In the genomic region with DNA sequence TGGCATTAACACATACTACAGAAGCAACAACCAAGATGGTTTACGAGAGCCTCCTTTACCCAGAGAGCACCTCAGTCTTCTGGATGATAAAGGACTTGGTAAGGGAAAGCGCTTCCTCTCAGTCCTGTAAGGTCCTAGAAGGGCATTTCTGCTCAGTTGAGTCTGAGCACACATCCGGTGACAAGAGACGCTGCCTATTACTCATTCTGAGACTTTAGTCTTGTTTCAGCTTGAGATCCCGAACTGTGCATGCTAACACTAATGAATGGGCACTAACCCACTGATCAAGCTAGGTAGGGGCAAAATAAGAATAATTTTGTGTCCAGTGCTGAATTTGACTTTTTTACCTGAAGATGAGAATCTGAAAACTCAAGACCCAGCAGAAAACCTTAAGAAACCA, we compare ENCODE assay signal across 19 mouse cellular contexts.
DNase-seq lines count a peak whose midpoint lies in the region; ATAC-seq and TF ChIP-seq lines count a peak whose summit lies in the region.
"Had no signal": no experiment of that assay in that cellular context is flagged by ENCODE, and none has a peak within 500 bp of the region (broad histone marks: within the 10 kb centered on the region; RNA-seq: fewer than 3 reads in every experiment).

No protein-coding gene starts in this region.

- peaks cover 7% of the 10 kb centered on the region; the same call in 1 of the 2 replicates for H3K4me1 ChIP-seq in hindbrain, embryonic 14.5 days (replicated peaks; ENCODE audit: control insufficient read depth, insufficient read depth, low read length)
- no peaks in the 10 kb centered on the region for H3K4me1 ChIP-seq in hindbrain, embryonic 12.5 days
- no peaks in the 10 kb centered on the region for H3K4me1 ChIP-seq in midbrain, embryonic 15.5 days
- H3K4me1 ChIP-seq in midbrain, embryonic 16.5 days (ENCODE audit: control insufficient read depth, insufficient read depth, low read length) = no peaks in the 10 kb centered on the region
- no peaks in the 10 kb centered on the region; the same call in 1 of the 2 replicates for H3K4me1 ChIP-seq in hindbrain, postnatal 0 days (ENCODE audit: insufficient read depth, low read length)
- H3K4me1 ChIP-seq: embryonic facial prominence, embryonic 15.5 days; heart, embryonic 12.5 days; intestine, embryonic 15.5 days had no signal

- H3K9ac ChIP-seq in hindbrain, embryonic 14.5 days = no peak overlapping the region
- H3K9ac ChIP-seq in hindbrain, embryonic 12.5 days = no peak overlapping the region
- no peak overlapping the region for H3K9ac ChIP-seq in midbrain, embryonic 15.5 days
- H3K9ac ChIP-seq in midbrain, embryonic 16.5 days (ENCODE audit: low read depth, low read length) = no peak overlapping the region
- H3K9ac ChIP-seq in hindbrain, postnatal 0 days (replicated peaks; ENCODE audit: low read length) = no peak overlapping the region
- H3K9ac ChIP-seq: embryonic facial prominence, embryonic 15.5 days; heart, embryonic 12.5 days; intestine, embryonic 15.5 days had no signal

- H3K27ac ChIP-seq in hindbrain, embryonic 14.5 days = peak overlapping the region; percentile 52
- H3K27ac ChIP-seq in hindbrain, embryonic 12.5 days = no peak overlapping the region
- H3K27ac ChIP-seq in midbrain, embryonic 15.5 days = 0 out of 2 replicates have a peak overlapping the region, but pooled peaks have one; percentile 26
- H3K27ac ChIP-seq in midbrain, embryonic 16.5 days (ENCODE audit: low read length) = no peak overlapping the region
- H3K27ac ChIP-seq in hindbrain, postnatal 0 days = 0 out of 2 replicates have a peak overlapping the region, but pooled peaks have one; percentile 15
- H3K27ac ChIP-seq: embryonic facial prominence, embryonic 15.5 days; gastrocnemius, adult 2 months; intestine, embryonic 15.5 days had no signal

- 0 out of 2 replicates have a peak, but pooled peaks have one; percentile 9 for ATAC-seq in hindbrain, embryonic 14.5 days (ENCODE audit: low FRiP score)
- no peak for ATAC-seq in hindbrain, embryonic 12.5 days (ENCODE audit: low FRiP score)
- no peak for ATAC-seq in midbrain, embryonic 15.5 days (replicated peaks)
- ATAC-seq in midbrain, embryonic 16.5 days = no peak
- ATAC-seq in hindbrain, postnatal 0 days = no peak
- ATAC-seq: intestine, embryonic 15.5 days had no signal

- H3K27me3 ChIP-seq in hindbrain, embryonic 14.5 days (ENCODE audit: control insufficient read depth, insufficient read depth, low read length) = no peaks in the 10 kb centered on the region
- H3K27me3 ChIP-seq in hindbrain, embryonic 12.5 days = no peaks in the 10 kb centered on the region
- H3K27me3 ChIP-seq in midbrain, embryonic 15.5 days (replicated peaks) = no peaks in the 10 kb centered on the region
- H3K27me3 ChIP-seq in midbrain, embryonic 16.5 days (ENCODE audit: control insufficient read depth, insufficient read depth, low read depth, low read length) = no peaks in the 10 kb centered on the region
- H3K27me3 ChIP-seq in hindbrain, postnatal 0 days (ENCODE audit: insufficient read depth, low read length) = no peaks in the 10 kb centered on the region
- H3K27me3 ChIP-seq: embryonic facial prominence, embryonic 15.5 days; heart, embryonic 12.5 days; intestine, embryonic 15.5 days had no signal

- TF ChIP-seq CTCF in hindbrain, postnatal 0 days (IDR thresholded peaks at IDR 0.05; ENCODE audit: low read depth) = no peak

- no peaks in the 10 kb centered on the region for H3K9me3 ChIP-seq in hindbrain, embryonic 14.5 days (ENCODE audit: control insufficient read depth, low read length)
- 0 out of 2 replicates have a peak, but pooled peaks cover 4% of the 10 kb centered on the region for H3K9me3 ChIP-seq in hindbrain, embryonic 12.5 days (replicated peaks)
- no peaks in the 10 kb centered on the region for H3K9me3 ChIP-seq in midbrain, embryonic 15.5 days
- H3K9me3 ChIP-seq in midbrain, embryonic 16.5 days (replicated peaks; ENCODE audit: control insufficient read depth, low read length, poor library complexity, severe bottlenecking) = no peaks in the 10 kb centered on the region
- H3K9me3 ChIP-seq in hindbrain, postnatal 0 days (ENCODE audit: low read length) = peaks cover 5% of the 10 kb centered on the region; the same call in 1 of the 2 replicates
- H3K9me3 ChIP-seq: embryonic facial prominence, embryonic 15.5 days; heart, embryonic 12.5 days; intestine, embryonic 15.5 days had no signal

- WGBS in hindbrain, embryonic 14.5 days = 85% methylated on average over 5 of the region's 5 CpGs
- 89% methylated on average over 5 of the region's 5 CpGs for WGBS in hindbrain, embryonic 12.5 days
- WGBS in midbrain, embryonic 15.5 days = 95% methylated on average over 5 of the region's 5 CpGs
- WGBS in midbrain, embryonic 16.5 days = 90% methylated on average over 5 of the region's 5 CpGs
- 83% methylated on average over 5 of the region's 5 CpGs for whole genome bisulfite sequencing in hindbrain, postnatal 0 days

- H3K36me3 ChIP-seq in hindbrain, embryonic 14.5 days (replicated peaks; ENCODE audit: control insufficient read depth, insufficient read depth) = no peaks in the 10 kb centered on the region
- H3K36me3 ChIP-seq in hindbrain, embryonic 12.5 days = no peaks in the 10 kb centered on the region
- no peaks in the 10 kb centered on the region for H3K36me3 ChIP-seq in midbrain, embryonic 15.5 days (replicated peaks)
- no peaks in the 10 kb centered on the region for H3K36me3 ChIP-seq in midbrain, embryonic 16.5 days (ENCODE audit: control insufficient read depth, insufficient read depth, low read length)
- no peaks in the 10 kb centered on the region for H3K36me3 ChIP-seq in hindbrain, postnatal 0 days (ENCODE audit: insufficient read depth, low read length)
- H3K36me3 ChIP-seq: embryonic facial prominence, embryonic 15.5 days; G1E; heart, embryonic 12.5 days; intestine, embryonic 15.5 days had no signal

- no peak overlapping the region for H3K4me3 ChIP-seq in hindbrain, embryonic 14.5 days (replicated peaks; ENCODE audit: low read length)
- no peak overlapping the region for H3K4me3 ChIP-seq in hindbrain, embryonic 12.5 days
- no peak overlapping the region for H3K4me3 ChIP-seq in midbrain, embryonic 15.5 days
- H3K4me3 ChIP-seq in midbrain, embryonic 16.5 days (ENCODE audit: low read depth, low read length) = no peak overlapping the region
- H3K4me3 ChIP-seq in hindbrain, postnatal 0 days (ENCODE audit: low read length) = no peak overlapping the region
- H3K4me3 ChIP-seq: embryonic facial prominence, embryonic 15.5 days; erythroblast, embryonic 14.5 days; gastrocnemius, adult 2 months; heart, embryonic 12.5 days; intestine, embryonic 15.5 days had no signal

- H3K4me2 ChIP-seq in hindbrain, embryonic 14.5 days (replicated peaks) = no peak overlapping the region
- H3K4me2 ChIP-seq in hindbrain, embryonic 12.5 days (replicated peaks) = no peak overlapping the region
- H3K4me2 ChIP-seq in midbrain, embryonic 15.5 days = no peak overlapping the region
- no peak overlapping the region for H3K4me2 ChIP-seq in midbrain, embryonic 16.5 days (ENCODE audit: low read length)
- H3K4me2 ChIP-seq in hindbrain, postnatal 0 days (ENCODE audit: low read depth, low read length) = no peak overlapping the region
- H3K4me2 ChIP-seq: embryonic facial prominence, embryonic 15.5 days; heart, embryonic 12.5 days; intestine, embryonic 15.5 days had no signal

- DNase-seq in hindbrain, embryonic 14.5 days (ENCODE audit: low spot score) = no peak
- no peak for DNase-seq in hindbrain, postnatal 0 days (ENCODE audit: low spot score)
- DNase-seq in urinary bladder, postnatal 4 days (ENCODE audit: low spot score in 2 of 2) = no peak
- no peak for DNase-seq in kidney, postnatal 4 days
- DNase-seq: adrenal gland, adult 8-10 months; adrenal gland, postnatal 36 days; cerebellum, adult 2 months; cerebellum, postnatal 14 days; embryo, embryonic 11 days; gastrocnemius, adult 2 months; gastrocnemius, postnatal 25 days had no signal

Comparison
In these comparisons a context has a peak if more than half of its experiments do, and no peak if none do; other contexts are left out.
1. H3K27ac ChIP-seq: peak in hindbrain, embryonic 14.5 days (single experiment), midbrain, embryonic 15.5 days (single experiment) and hindbrain, postnatal 0 days (single experiment); none in hindbrain, embryonic 12.5 days (single experiment) and midbrain, embryonic 16.5 days (single experiment).